Mouse (Mus musculus): Measurements from ENCODE around the gene Krt24. TPM values are rescaled to one million over a fixed set of nuclear protein-coding genes. Genes with fewer than 3 reads are reported as not detected.

The Krt24 gene
- not detected in 2 replicates for polyA plus RNA-seq (2015; fragmentation: Nextera tagmentation; extraction: Ambion mirVana)

DNA sequence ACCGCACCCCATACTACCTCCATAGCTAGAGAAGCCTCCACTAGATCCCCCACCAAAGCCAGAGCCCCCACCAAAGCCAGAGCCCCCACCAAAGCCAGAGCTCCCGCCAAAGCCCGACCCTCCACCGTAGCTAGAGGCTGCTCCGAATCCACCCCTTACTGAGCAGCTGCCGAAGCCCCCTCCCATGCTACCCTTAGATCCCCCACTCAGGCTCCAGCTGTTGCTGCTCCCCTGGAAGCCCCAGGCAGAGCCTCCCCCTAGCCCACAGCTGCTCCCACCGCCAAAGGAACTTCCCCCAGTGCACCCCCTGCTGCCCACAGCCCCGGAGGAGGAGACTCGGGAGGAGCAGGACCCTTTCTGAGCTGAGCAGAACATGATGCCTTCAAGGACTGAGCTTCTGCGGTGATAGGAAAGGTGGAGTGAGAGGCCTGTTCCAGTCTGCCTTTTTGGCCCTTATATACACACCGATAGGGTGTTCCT is at the start of gene Krt24:
Krt24 (minus strand) TSS at position 430 of the 480 bp plus-strand sequence.

GRCm38 (mm10) chr11:99322851-99323250 is 37.8 kb upstream of the Krt24 start, which contains the start of gene Krt25:
Gene Krt25, minus strand, starts transcription at chr11:99322951.

DNA sequence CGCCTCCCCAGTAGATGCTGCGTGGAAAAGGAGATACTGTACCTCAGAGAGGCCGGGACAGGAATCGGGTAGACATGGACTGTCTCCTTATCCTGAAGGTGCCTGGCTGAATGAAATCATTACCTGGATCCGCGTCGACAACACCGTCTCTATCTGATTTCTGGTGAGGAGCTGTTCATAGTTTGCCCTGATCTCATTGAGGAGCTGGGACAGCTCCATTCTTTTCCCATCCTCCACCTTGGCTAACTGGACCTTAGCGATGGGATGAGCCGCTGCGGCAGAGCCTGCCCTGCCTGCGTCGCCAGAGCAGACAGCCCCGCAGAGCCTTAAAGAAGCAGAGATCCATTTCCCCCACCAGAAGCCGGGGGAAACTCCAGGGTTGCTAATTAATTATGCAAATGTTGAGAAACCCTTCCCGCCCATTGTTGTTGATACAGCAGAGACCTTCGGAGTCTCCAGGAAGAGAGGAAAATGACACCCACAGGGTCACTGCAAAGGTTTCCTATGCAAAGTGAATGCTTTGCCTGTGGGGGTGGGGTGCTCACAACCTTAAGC is 41.2 kb downstream of the Krt24 start, which contains the start of gene Krt222:
Krt222 (minus strand) TSS at position 266 of the 555 bp plus-strand sequence.

GRCm38 (mm10) chr11:99230261-99231048 is 54.6 kb downstream of the Krt24 start, which contains the start of gene Smarce1:
Gene Smarce1, minus strand, starts transcription at chr11:99231017.

Other genes starting within 250 kb of the Krt24 start
- 300 and 425 TPM in 2 replicates for gene Igfbp4, start 244.0 kb downstream of the Krt24 start, polyA plus RNA-seq (2015; fragmentation: Nextera tagmentation; extraction: Ambion mirVana)
- 0.06 and 0.09 TPM in 2 replicates for gene Tns4, start 196.0 kb downstream of the Krt24 start, polyA plus RNA-seq (2015; fragmentation: Nextera tagmentation; extraction: Ambion mirVana)
- 0.21 and 0.23 TPM in 2 replicates for gene Ccr7, start 130.2 kb downstream of the Krt24 start, polyA plus RNA-seq (2015; fragmentation: Nextera tagmentation; extraction: Ambion mirVana)
- gene Smarce1, start 54.2 kb downstream of the Krt24 start, polyA plus RNA-seq (2015; fragmentation: Nextera tagmentation; extraction: Ambion mirVana) = 107 and 113 TPM in 2 replicates
- gene Krt222, start 41.2 kb downstream of the Krt24 start, polyA plus RNA-seq (2015; fragmentation: Nextera tagmentation; extraction: Ambion mirVana) = 0.81 and 1.5 TPM in 2 replicates
- gene Krt25, start 37.7 kb upstream of the Krt24 start, polyA plus RNA-seq (2015; fragmentation: Nextera tagmentation; extraction: Ambion mirVana) = not detected in 2 replicates
- not detected in 2 replicates for gene Krt26, start 52.7 kb upstream of the Krt24 start, polyA plus RNA-seq (2015; fragmentation: Nextera tagmentation; extraction: Ambion mirVana)
- gene Krt27, start 65.8 kb upstream of the Krt24 start, polyA plus RNA-seq (2015; fragmentation: Nextera tagmentation; extraction: Ambion mirVana) = not detected in 2 replicates
- not detected in 2 replicates for gene Krt28, start 89.6 kb upstream of the Krt24 start, polyA plus RNA-seq (2015; fragmentation: Nextera tagmentation; extraction: Ambion mirVana)
- 12.9 and 155 TPM in 2 replicates for gene Krt10, start 104.1 kb upstream of the Krt24 start, polyA plus RNA-seq (2015; fragmentation: Nextera tagmentation; extraction: Ambion mirVana)
- 2.1 TPM in 1 of 2 replicates, not detected in the other for gene Krt12, start 137.0 kb upstream of the Krt24 start, polyA plus RNA-seq (2015; fragmentation: Nextera tagmentation; extraction: Ambion mirVana)
- 0.13 TPM in 1 of 2 replicates, not detected in the other for gene Krt20, start 152.9 kb upstream of the Krt24 start, polyA plus RNA-seq (2015; fragmentation: Nextera tagmentation; extraction: Ambion mirVana)
- 3.5 TPM in 1 of 2 replicates, not detected in the other for gene Krt23, start 207.9 kb upstream of the Krt24 start, polyA plus RNA-seq (2015; fragmentation: Nextera tagmentation; extraction: Ambion mirVana)
- gene Krt39, start 236.1 kb upstream of the Krt24 start, polyA plus RNA-seq (2015; fragmentation: Nextera tagmentation; extraction: Ambion mirVana) = not detected in 2 replicates

Data from skeletal muscle tissue, postnatal 0 days (tissue).